Mouse (Mus musculus) MEL (cell line): ENCODE data around the gene Abce1.

Experiments
- CTCF ChIP-seq, 3 experiments: IDR thresholded peaks in 2 of 3; conservative IDR thresholded peaks in 1 of 3; 2 replicates each; pipeline ENCODE4 v1.5.1; 2011 to 2012; ENCODE audit warnings: low read length in 3 of 3, low read depth in 2 of 3, mild to moderate bottlenecking in 2 of 3, improper control_type of control experiment in 1 of 3, inconsistent platforms in 1 of 3, mixed read lengths in 1 of 3, moderate library complexity in 1 of 3; ENCODE audit not compliant: control insufficient read depth in 1 of 3, insufficient read depth in 1 of 3, poor library complexity in 1 of 3, severe bottlenecking in 1 of 3
- ELF1 ChIP-seq: IDR thresholded peaks from 2 replicates; pipeline ENCODE4 v1.6.1; 2014; ENCODE audit warnings: low read depth, mild to moderate bottlenecking, inconsistent platforms, low read length, improper control_type of control experiment, moderate library complexity
- GABPA ChIP-seq: IDR thresholded peaks from 2 replicates; pipeline ENCODE4 v1.6.1; 2012; ENCODE audit warnings: low read depth, mild to moderate bottlenecking, inconsistent platforms, low read length, improper control_type of control experiment, moderate library complexity
- JUND ChIP-seq: IDR thresholded peaks from 2 replicates; pipeline ENCODE4 v1.6.1; 2011; ENCODE audit warnings: low read depth, mild to moderate bottlenecking, improper control_type of control experiment, low read length
- MYC ChIP-seq: IDR thresholded peaks from 2 replicates; pipeline ENCODE4 v1.6.1; 2011; ENCODE audit warnings: low read depth, mild to moderate bottlenecking, low read length, improper control_type of control experiment, moderate library complexity
- NRF1 ChIP-seq: IDR thresholded peaks from 2 replicates; pipeline ENCODE4 v1.6.1; 2014; ENCODE audit warnings: low read depth, mild to moderate bottlenecking, inconsistent platforms, low read length, improper control_type of control experiment, moderate library complexity; ENCODE audit not compliant: poor library complexity, insufficient read depth, severe bottlenecking
- POLR2A ChIP-seq, 2 experiments: IDR thresholded peaks; 2 replicates each; pipeline ENCODE4 v1.6.1; 2011 to 2012; ENCODE audit warnings: low read length in 2 of 2, mild to moderate bottlenecking in 2 of 2, control low read depth in 1 of 2, improper control_type of control experiment in 1 of 2, low read depth in 1 of 2, moderate library complexity in 1 of 2; ENCODE audit not compliant: control insufficient read depth in 1 of 2, insufficient read depth in 1 of 2, poor library complexity in 1 of 2
- TAL1 ChIP-seq: IDR thresholded peaks from 2 replicates; pipeline ENCODE4 v1.6.1; 2012; ENCODE audit warnings: mild to moderate bottlenecking, inconsistent platforms, low read length, moderate library complexity, mixed read lengths
- ZMIZ1 ChIP-seq: IDR thresholded peaks from 2 replicates; pipeline ENCODE4 v1.6.1; 2012; ENCODE audit warnings: low read depth, mild to moderate bottlenecking, inconsistent platforms, low read length, improper control_type of control experiment, moderate library complexity
- ZNF384 ChIP-seq: IDR thresholded peaks from 2 replicates; pipeline ENCODE4 v1.6.1; 2012; ENCODE audit warnings: low read depth, mild to moderate bottlenecking, inconsistent platforms, low read length, improper control_type of control experiment

- TF ChIP-seq POLR2A (IDR thresholded peaks at IDR 0.05; ENCODE audit: control insufficient read depth in 1 of 2, insufficient read depth in 1 of 2, low read depth in 1 of 2, low read length in 2 of 2, poor library complexity in 1 of 2) = no peak
- TF ChIP-seq TAL1 = no peak
- TF ChIP-seq GABPA = no peak
- no peak for TF ChIP-seq JUND
- no peak for TF ChIP-seq NRF1
- TF ChIP-seq CTCF (IDR thresholded peaks at IDR 0.05 in 2 of 3, conservative IDR thresholded peaks at IDR 0.05 in 1 of 3; ENCODE audit: control insufficient read depth in 1 of 3, insufficient read depth in 1 of 3, low read depth in 2 of 3, low read length in 3 of 3, poor library complexity in 1 of 3, severe bottlenecking in 1 of 3) = no peak
- no peak for TF ChIP-seq ZNF384
- TF ChIP-seq ZMIZ1 = no peak
- TF ChIP-seq ELF1 = no peak
- TF ChIP-seq MYC = no peak
Measured at GRCm38 (mm10) chr8:79653736-79654135, 57.8 kb downstream of the Abce1 start.
